Mouse (Mus musculus) left cerebral cortex, adult 11 months (tissue): Measurements from ENCODE around the gene Scrn3.

ENCODE experiments used
- DNase-seq: peaks from one replicate; pipeline ENCODE4 v3.0.0; 2022; ENCODE audit warnings: low spot score

Scrn3 gene

GRCm38 (mm10) chr2:73312152-73313116, at the start of gene Scrn3, which contains the start of gene Cir1:
TSS of gene Scrn3 (plus strand) at chr2:73312601.
TSS of gene Cir1 (minus strand) at chr2:73312701.
- peak; percentile 91 for DNase-seq

- no peak for DNase-seq
These were observed 49.1 kb upstream of the Scrn3 start for GRCm38 (mm10) chr2:73263172-73263765.

GRCm38 (mm10) chr2:73263794-73264610, 48.4 kb upstream of the Scrn3 start:
- no peak for DNase-seq

GRCm38 (mm10) chr2:73264611-73265195, 47.7 kb upstream of the Scrn3 start:
- no peak for DNase-seq

- DNase-seq, result no peak
These were observed 46.4 kb upstream of the Scrn3 start for GRCm38 (mm10) chr2:73266011-73266410.

GRCm38 (mm10) chr2:73266623-73267022, 45.8 kb upstream of the Scrn3 start:
- no peak for DNase-seq

- no peak for DNase-seq
These were observed 45.2 kb upstream of the Scrn3 start for GRCm38 (mm10) chr2:73267231-73267630.

GRCm38 (mm10) chr2:73267818-73268217, 44.6 kb upstream of the Scrn3 start:
- no peak for DNase-seq

GRCm38 (mm10) chr2:73268281-73268680, 44.1 kb upstream of the Scrn3 start:
- no peak for DNase-seq

- no peak for DNase-seq
These were observed 43.5 kb upstream of the Scrn3 start for GRCm38 (mm10) chr2:73268836-73269395.

- DNase-seq, result no peak
These were observed 42.7 kb upstream of the Scrn3 start for GRCm38 (mm10) chr2:73269666-73270065.

GRCm38 (mm10) chr2:73270071-73270592, 42.3 kb upstream of the Scrn3 start:
- DNase-seq, result no peak

GRCm38 (mm10) chr2:73270593-73271458, 41.6 kb upstream of the Scrn3 start:
- DNase-seq, result no peak

- DNase-seq, result no peak
These were observed 40.8 kb upstream of the Scrn3 start, which contains the start of gene Sp9 for GRCm38 (mm10) chr2:73271459-73272161. TSS of gene Sp9 (plus strand) at chr2:73271925.

GRCm38 (mm10) chr2:73272351-73273248, 39.8 kb upstream of the Scrn3 start:
- no peak for DNase-seq

- no peak for DNase-seq
These were observed 38.9 kb upstream of the Scrn3 start for GRCm38 (mm10) chr2:73273249-73274118.

- DNase-seq, result no peak
These were observed 38.1 kb upstream of the Scrn3 start for GRCm38 (mm10) chr2:73274119-73274920.
